Mouse (Mus musculus) liver, embryonic 16.5 days (tissue): Measurements from ENCODE around the gene Sgpl1. TPM values are rescaled to one million over a fixed set of nuclear protein-coding genes. Genes with fewer than 3 reads are reported as not detected.

ENCODE experiments used
- ATAC-seq: fragments of 200-750 bp; cut with Nextera tagmentation; 2 replicates; pipeline ENCODE4 v1.8.0; 2017; ENCODE audit warnings: low read depth, mild to moderate bottlenecking, moderate number of reproducible peaks, moderate library complexity
- H3K27ac ChIP-seq: fragments of 300-500 bp; sonication (generic); 2 replicates; pipeline ENCODE4 v1.5.1; 2014; ENCODE audit warnings: mild to moderate bottlenecking, low read length
- H3K27me3 ChIP-seq: fragments of 300-500 bp; sonication (generic); 2 replicates; pipeline ENCODE4 v1.6.1; 2014; ENCODE audit warnings: low read depth, low read length, mixed read lengths; ENCODE audit not compliant: control insufficient read depth, insufficient read depth
- H3K36me3 ChIP-seq: fragments of 300-500 bp; sonication (generic); 2 replicates; pipeline ENCODE4 v1.6.1; 2014; ENCODE audit warnings: mild to moderate bottlenecking; ENCODE audit not compliant: control insufficient read depth, insufficient read depth
- H3K4me1 ChIP-seq: fragments of 300-500 bp; sonication (generic); 2 replicates; pipeline ENCODE4 v1.6.1; 2014; ENCODE audit warnings: low read depth, low read length, mixed read lengths; ENCODE audit not compliant: control insufficient read depth
- H3K4me2 ChIP-seq: fragments of 300-500 bp; sonication (generic); 2 replicates; pipeline ENCODE4 v1.6.1; 2014; ENCODE audit warnings: low read depth, low read length, mixed read lengths
- H3K4me3 ChIP-seq: fragments of 300-500 bp; sonication (generic); 2 replicates; pipeline ENCODE4 v1.5.1; 2014; ENCODE audit warnings: low read depth, mild to moderate bottlenecking, low read length
- H3K9ac ChIP-seq: fragments of 300-500 bp; sonication (generic); 2 replicates; pipeline ENCODE4 v1.6.1; 2014; ENCODE audit warnings: low read depth, low read length
- H3K9me3 ChIP-seq: fragments of 300-500 bp; sonication (generic); replicated peaks from 2 replicates; pipeline ENCODE4 v1.6.1; 2016; ENCODE audit warnings: low read length; ENCODE audit not compliant: control insufficient read depth
- WGBS: fragments of 180-500 bp; shearing (Covaris S2); extraction: QIAGEN DNeasy Blood & Tissue Kit; methylation state at CpG from one replicate; pipeline ENCODE4 v1.1.7; 2014; ENCODE audit not compliant: insufficient replicate concordance; 5-methylcytosine and 5-hydroxymethylcytosine counted together
- polyA plus RNA-seq: library from polyadenylated mRNA; unstranded; fragments of >200 nt; fragmentation: Nextera tagmentation; extraction: Ambion mirVana; gene quantifications from 2 replicates; pipeline ENCODE4 v1.2.1, GENCODE M21; 2015

Gene Sgpl1
- polyA plus RNA-seq, 1 experiment from 2014 or later: 22.0 TPM

GRCm38 (mm10) chr10:61146119-61146806, 1.2 kb downstream of the Sgpl1 start:
- Histone ChIP-seq H3K36me3 (no peaks in the 10 kb centered on the region), H3K4me1 (peaks cover 44% of the 10 kb centered on the region), H3K9ac (peak overlapping the region; percentile 89), H3K4me3 (peak overlapping the region; percentile 90), H3K9me3 (no peaks in the 10 kb centered on the region), H3K27ac (peak overlapping the region; percentile 90), H3K27me3 (no peaks in the 10 kb centered on the region), H3K4me2 (peak overlapping the region; percentile 100)
- ATAC-seq: peak; percentile 8; the same call in 1 of the 2 replicates
- WGBS: 1% methylated on average over 45 of the region's 53 CpGs

GRCm38 (mm10) chr10:61145766-61146118, 1.8 kb downstream of the Sgpl1 start:
- Histone ChIP-seq H3K4me3 (peak overlapping the region; percentile 90), H3K9ac (peak overlapping the region; percentile 89), H3K9me3 (no peaks in the 10 kb centered on the region), H3K4me1 (peaks cover 40% of the 10 kb centered on the region), H3K27ac (peak overlapping the region; percentile 90), H3K4me2 (peak overlapping the region; percentile 100), H3K36me3 (no peaks in the 10 kb centered on the region), H3K27me3 (no peaks in the 10 kb centered on the region)
- 1% methylated on average over 3 of the region's 3 CpGs for WGBS
- ATAC-seq: no peak

GRCm38 (mm10) chr10:61143343-61143742, 4.2 kb downstream of the Sgpl1 start:
- WGBS: 73% methylated on average over 2 of the region's 2 CpGs
- H3K36me3 ChIP-seq: no peaks in the 10 kb centered on the region

GRCm38 (mm10) chr10:61137567-61137966, 9.9 kb downstream of the Sgpl1 start:
- H3K4me3 ChIP-seq: no peak overlapping the region
- 28% methylated on average over 1 of the region's 1 CpGs for WGBS
- H3K27ac ChIP-seq: no peak overlapping the region
- no peaks in the 10 kb centered on the region for H3K9me3 ChIP-seq
- H3K27me3 ChIP-seq: no peaks in the 10 kb centered on the region
- ATAC-seq: peak; percentile 55; the same call in 1 of the 2 replicates
- H3K4me1 ChIP-seq: peaks cover 6% of the 10 kb centered on the region
- H3K36me3 ChIP-seq: no peaks in the 10 kb centered on the region
- H3K4me2 ChIP-seq: 0 out of 2 replicates have a peak overlapping the region, but pooled peaks have one; percentile 13
- no peak overlapping the region for H3K9ac ChIP-seq

More at GRCm38 (mm10) chr10:61143343-61143742, 4.2 kb downstream of the Sgpl1 start:
- peaks cover 22% of the 10 kb centered on the region for H3K4me1 ChIP-seq
- H3K27ac ChIP-seq: no peak overlapping the region
- no peaks in the 10 kb centered on the region for H3K9me3 ChIP-seq
- no peak overlapping the region for H3K4me3 ChIP-seq
- H3K4me2 ChIP-seq: no peak overlapping the region
- no peaks in the 10 kb centered on the region for H3K27me3 ChIP-seq
- no peak overlapping the region for H3K9ac ChIP-seq
- no peak for ATAC-seq

- Histone ChIP-seq H3K27me3 (no peaks in the 10 kb centered on the region), H3K27ac (peak overlapping the region; percentile 53), H3K9ac (no peak overlapping the region), H3K4me1 (peaks cover 6% of the 10 kb centered on the region), H3K4me2 (no peak overlapping the region), H3K36me3 (no peaks in the 10 kb centered on the region), H3K4me3 (no peak overlapping the region), H3K9me3 (no peaks in the 10 kb centered on the region)
- ATAC-seq: no peak
- 34% methylated on average over 3 of the region's 3 CpGs for WGBS
These were observed 12.2 kb downstream of the Sgpl1 start for GRCm38 (mm10) chr10:61135226-61135839.

GRCm38 (mm10) chr10:61134041-61134440, 13.5 kb downstream of the Sgpl1 start:
- H3K9me3 ChIP-seq: no peaks in the 10 kb centered on the region
- no peak overlapping the region for H3K4me2 ChIP-seq
- H3K27ac ChIP-seq: no peak overlapping the region
- H3K36me3 ChIP-seq: no peaks in the 10 kb centered on the region
- no peak overlapping the region for H3K9ac ChIP-seq
- H3K4me1 ChIP-seq: peaks cover 11% of the 10 kb centered on the region
- no peak overlapping the region for H3K4me3 ChIP-seq
- ATAC-seq: no peak
- H3K27me3 ChIP-seq: no peaks in the 10 kb centered on the region
- 65% methylated on average over 4 of the region's 4 CpGs for WGBS

- no peak overlapping the region for H3K4me3 ChIP-seq
- ATAC-seq: no peak
- H3K9me3 ChIP-seq: no peaks in the 10 kb centered on the region
- H3K9ac ChIP-seq: no peak overlapping the region
- WGBS: 74% methylated on average over 3 of the region's 3 CpGs
- H3K27ac ChIP-seq: no peak overlapping the region
- no peak overlapping the region for H3K4me2 ChIP-seq
- peaks cover 15% of the 10 kb centered on the region for H3K4me1 ChIP-seq
- no peaks in the 10 kb centered on the region for H3K27me3 ChIP-seq
- 0 out of 2 replicates have a peak, but pooled peaks cover 3% of the 10 kb centered on the region for H3K36me3 ChIP-seq
These were observed 16.5 kb downstream of the Sgpl1 start for GRCm38 (mm10) chr10:61130959-61131358.

- Histone ChIP-seq H3K27ac (peak overlapping the region; percentile 48), H3K4me1 (peaks cover 22% of the 10 kb centered on the region), H3K27me3 (no peaks in the 10 kb centered on the region), H3K4me2 (no peak overlapping the region), H3K36me3 (0 out of 2 replicates have a peak, but pooled peaks cover 3% of the 10 kb centered on the region), H3K4me3 (no peak overlapping the region), H3K9ac (peak overlapping the region; percentile 3; the same call in 1 of the 2 replicates), H3K9me3 (no peaks in the 10 kb centered on the region)
- ATAC-seq: peak; percentile 54; the same call in 1 of the 2 replicates
- 36% methylated on average over 1 of the region's 1 CpGs for WGBS
These were observed 18.7 kb downstream of the Sgpl1 start for GRCm38 (mm10) chr10:61128701-61129365.
